Mouse (Mus musculus) brain, embryonic 14.5 days (tissue): Measurements from ENCODE around the gene Lrrc20. TPM values are rescaled to one million over a fixed set of nuclear protein-coding genes. Genes with fewer than 3 reads are reported as not detected.

Experiments used
- DNase-seq: peaks from one replicate; pipeline ENCODE4 v3.0.0-alpha.2; 2011; ENCODE audit warnings: low read depth
- POLR2A ChIP-seq: fragments of 200-500 bp; IDR thresholded peaks from 2 replicates; pipeline ENCODE4 v1.6.1; 2012; ENCODE audit warnings: mild to moderate bottlenecking, inconsistent platforms, borderline replicate concordance; ENCODE audit not compliant: poor library complexity, insufficient read depth, insufficient read length, severe bottlenecking; ENCODE audit errors: extremely low read depth
- polyA plus RNA-seq: library from polyadenylated mRNA; depleted of rRNA; stranded (reverse); fragments of >200 nt; gene quantifications from 2 replicates; pipeline ENCODE4 v1.2.3, GENCODE M21; 2012; rRNA removed

The Lrrc20 gene
- polyA plus RNA-seq, 1 experiment = 23.6 TPM

GRCm38 (mm10) chr10:61627938-61628250, 152.3 kb downstream of the Lrrc20 start:
- TF ChIP-seq POLR2A = no peak
- DNase-seq = no peak

Other genes starting within 250 kb of the Lrrc20 start
- gene Adamts14, start 202.4 kb upstream of the Lrrc20 start, polyA plus RNA-seq = 0.44 and 1.3 TPM in 2 replicates
- gene Prf1, start 178.0 kb upstream of the Lrrc20 start, polyA plus RNA-seq = 0.04 TPM in 1 of 2 replicates, not detected in the other
- gene Pald1, start 92.3 kb upstream of the Lrrc20 start, polyA plus RNA-seq = 23.3 and 28.6 TPM in 2 replicates
- 0.09 and 0.12 TPM in 2 replicates for gene Nodal, start 57.8 kb upstream of the Lrrc20 start, polyA plus RNA-seq
- gene Eif4ebp2, start 23.1 kb upstream of the Lrrc20 start, polyA plus RNA-seq = 72.0 and 86.6 TPM in 2 replicates
- gene Npffr1, start 119.7 kb downstream of the Lrrc20 start, polyA plus RNA-seq = 0.62 and 0.94 TPM in 2 replicates
- 121 and 140 TPM in 2 replicates for gene Ppa1, start 172.8 kb downstream of the Lrrc20 start, polyA plus RNA-seq
- gene Sar1a, start 204.5 kb downstream of the Lrrc20 start, polyA plus RNA-seq = 126 and 128 TPM in 2 replicates
- 42.7 and 49.4 TPM in 2 replicates for gene Tysnd1, start 219.7 kb downstream of the Lrrc20 start, polyA plus RNA-seq
- 5.4 and 7.9 TPM in 2 replicates for gene Aifm2, start 239.5 kb downstream of the Lrrc20 start, polyA plus RNA-seq